ENCODE assay signal across 27 mouse cellular contexts in genomic region chr1:86489901-86490300, GRCm38 (mm10). TPM values are rescaled to one million over a fixed set of nuclear protein-coding genes. Genes with fewer than 3 reads are reported as not detected.
DNase-seq lines count a peak whose midpoint lies in the region; ATAC-seq and TF ChIP-seq lines count a peak whose summit lies in the region.
"Had no signal": no experiment of that assay in that cellular context is flagged by ENCODE, and none has a peak within 500 bp of the region (broad histone marks: within the 10 kb centered on the region; RNA-seq: fewer than 3 reads in every experiment).

No protein-coding gene starts in this region.

- no peaks in the 10 kb centered on the region for H3K9me3 ChIP-seq in kidney, embryonic 14.5 days (ENCODE audit: control insufficient read depth, low read length)
- no peaks in the 10 kb centered on the region for H3K9me3 ChIP-seq in lung, embryonic 15.5 days
- H3K9me3 ChIP-seq: embryonic facial prominence, embryonic 10.5 days; forebrain, embryonic 10.5 days; limb, embryonic 13.5 days; midbrain, embryonic 15.5 days; neural tube, embryonic 13.5 days had no signal

- 97% methylated on average over 4 of the region's 4 CpGs for WGBS in kidney, embryonic 14.5 days
- WGBS in lung, embryonic 15.5 days = 90% methylated on average over 4 of the region's 4 CpGs
- WGBS in lung, adult 2 months = 93% methylated on average over 4 of the region's 4 CpGs

- no peaks in the 10 kb centered on the region for H3K36me3 ChIP-seq in kidney, embryonic 14.5 days (ENCODE audit: control insufficient read depth, insufficient read depth, low read length)
- H3K36me3 ChIP-seq in lung, embryonic 15.5 days = no peaks in the 10 kb centered on the region
- H3K36me3 ChIP-seq: embryonic facial prominence, embryonic 10.5 days; forebrain, embryonic 10.5 days; limb, embryonic 13.5 days; midbrain, embryonic 15.5 days; neural tube, embryonic 13.5 days had no signal

- ATAC-seq in kidney, embryonic 14.5 days (ENCODE audit: low FRiP score, low TSS enrichment) = no peak
- no peak for ATAC-seq in lung, embryonic 15.5 days (ENCODE audit: borderline replicate concordance, extremely low read depth, low FRiP score, low TSS enrichment)
- no peak for ATAC-seq in erythroblast, adult 5-6 weeks (replicated peaks; ENCODE audit: low FRiP score, poor library complexity, severe bottlenecking)
- ATAC-seq: forebrain, embryonic 16.5 days; hindbrain, postnatal 0 days; intestine, postnatal 0 days; midbrain, embryonic 15.5 days had no signal

- peaks cover 30% of the 10 kb centered on the region for H3K4me1 ChIP-seq in kidney, embryonic 14.5 days (ENCODE audit: control insufficient read depth, insufficient read depth, low read length)
- peaks cover 41% of the 10 kb centered on the region for H3K4me1 ChIP-seq in lung, embryonic 15.5 days
- peaks cover 18% of the 10 kb centered on the region for H3K4me1 ChIP-seq in lung, adult 2 months (ENCODE audit: control insufficient read depth, insufficient read depth, low read length)

- no peak for TF ChIP-seq POLR2A in lung, adult 2 months (IDR thresholded peaks at IDR 0.05; ENCODE audit: borderline replicate concordance, extremely low read depth, low read depth, low read length)

- H3K9ac ChIP-seq in kidney, embryonic 14.5 days (ENCODE audit: low read depth, low read length) = no peak overlapping the region
- no peak overlapping the region for H3K9ac ChIP-seq in lung, embryonic 15.5 days
- H3K9ac ChIP-seq: limb, embryonic 13.5 days; midbrain, embryonic 15.5 days; neural tube, embryonic 13.5 days had no signal

- no peak for TF ChIP-seq CTCF in lung, adult 2 months (IDR thresholded peaks at IDR 0.05; ENCODE audit: insufficient read depth, low read length)

- no peak overlapping the region for H3K27ac ChIP-seq in kidney, embryonic 14.5 days (ENCODE audit: low read depth, low read length)
- peak overlapping the region; percentile 96; the same call in 1 of the 2 replicates for H3K27ac ChIP-seq in lung, embryonic 15.5 days
- H3K27ac ChIP-seq: embryonic facial prominence, embryonic 10.5 days; forebrain, embryonic 10.5 days; hindbrain, postnatal 0 days; neural tube, embryonic 13.5 days had no signal

- H3K4me3 ChIP-seq in kidney, embryonic 14.5 days (ENCODE audit: low read length) = no peak overlapping the region
- H3K4me3 ChIP-seq in lung, embryonic 15.5 days = no peak overlapping the region
- no peak overlapping the region for H3K4me3 ChIP-seq in lung, adult 2 months (replicated peaks; ENCODE audit: extremely low read depth, low read depth, low read length)
- H3K4me3 ChIP-seq: embryonic facial prominence, embryonic 10.5 days; forebrain, embryonic 10.5 days; limb, embryonic 13.5 days; midbrain, embryonic 15.5 days; neural tube, embryonic 13.5 days had no signal

- H3K4me2 ChIP-seq in kidney, embryonic 14.5 days (replicated peaks; ENCODE audit: low read depth, low read length) = no peak overlapping the region
- no peak overlapping the region for H3K4me2 ChIP-seq in lung, embryonic 15.5 days
- H3K4me2 ChIP-seq: limb, embryonic 13.5 days; midbrain, embryonic 15.5 days; neural tube, embryonic 13.5 days had no signal

- DNase-seq in kidney, adult 9 months = peak; percentile 56
- DNase-seq in lung, adult 2 months = no peak
- peak; percentile 72 for DNase-seq in R1 (ENCODE audit: low read depth, low spot score)
- no peak for DNase-seq in cerebellum, adult 9-10 months
- DNase-seq: adrenal gland, adult 2 months; B cell, adult 2 months; cerebellum, adult 11 months; cerebellum, postnatal 10 days; gastrocnemius, postnatal 25 days; kidney, postnatal 4 days; lung, adult 18-20 months; retina, postnatal 1 day; right cerebral cortex, postnatal 25 days; spleen, adult 18-20 months; thymus, postnatal 25 days had no signal

- H3K27me3 ChIP-seq in kidney, embryonic 14.5 days (ENCODE audit: control insufficient read depth, insufficient read depth, low read length) = no peaks in the 10 kb centered on the region
- no peaks in the 10 kb centered on the region for H3K27me3 ChIP-seq in lung, embryonic 15.5 days
- H3K27me3 ChIP-seq: CH12.LX; limb, embryonic 13.5 days; midbrain, embryonic 15.5 days; neural tube, embryonic 13.5 days had no signal

RNA-seq across cellular contexts. Expression of gene Ptma, which starts 36.6 kb away (rescaled TPM):
- polyA plus RNA-seq in kidney, embryonic 14.5 days (2014; fragmentation: Nextera tagmentation; extraction: Ambion mirVana) = 3,750 and 4,450 TPM in 2 replicates
- polyA plus RNA-seq in lung, embryonic 15.5 days (2015; fragmentation: Nextera tagmentation; extraction: Ambion mirVana) = 2,819 and 2,940 TPM in 2 replicates
- polyA plus RNA-seq in lung, adult 2 months (2012; rRNA removed) = 751 and 980 TPM in 2 replicates
- 1,027 and 1,158 TPM in 2 replicates for total RNA-seq in erythroblast, adult 5-6 weeks (2015; ENCODE audit: low replicate concordance)
- 910 and 1,101 TPM in 2 replicates for total RNA-seq in erythroblast, adult 5-6 weeks (2017; ENCODE audit: low replicate concordance)

Comparison
In these comparisons a context has a peak if more than half of its experiments do, and no peak if none do; other contexts are left out.
1. DNase-seq: peak in kidney, adult 9 months (single experiment) and R1 (single experiment); none in lung, adult 2 months (single experiment) and cerebellum, adult 9-10 months (single experiment).